Mouse (Mus musculus): ENCODE measurements around the gene Coro7. TPM values are rescaled to one million over a fixed set of nuclear protein-coding genes. Genes with fewer than 3 reads are reported as not detected.
A peak's percentile ranks its signal among the peaks of the same experiment; 100 is the strongest.
"Not testable (repeated sequence)": the region's sequence is repeated elsewhere in the genome, so short reads cannot be mapped to it uniquely, and the experiment has no call there.

Coro7 gene
- polyA plus RNA-seq, 1 experiment from 2014 or later: 12.2 TPM

- no peak overlapping the region for H3K27ac ChIP-seq (replicated peaks; ENCODE audit: low read depth, low read length)
- no peak overlapping the region for H3K4me3 ChIP-seq (ENCODE audit: low read depth, low read length)
- no peak overlapping the region for H3K9ac ChIP-seq (replicated peaks; ENCODE audit: low read length)
- H3K4me2 ChIP-seq (ENCODE audit: low read depth, low read length): no peak overlapping the region
- DNase-seq (ENCODE audit: low spot score): no peak
- 96% methylated on average over 3 of the region's 3 CpGs for WGBS
- peaks cover 16% of the 10 kb centered on the region for H3K36me3 ChIP-seq (replicated peaks; ENCODE audit: control insufficient read depth, insufficient read depth, low read depth, low read length)
- H3K9me3 ChIP-seq (replicated peaks; ENCODE audit: control insufficient read depth, low read length): no peaks in the 10 kb centered on the region
- no peaks in the 10 kb centered on the region for H3K4me1 ChIP-seq (ENCODE audit: control insufficient read depth, insufficient read depth, low read length)
- H3K27me3 ChIP-seq (ENCODE audit: control insufficient read depth, insufficient read depth, low read length): no peaks in the 10 kb centered on the region
- ATAC-seq (replicated peaks; ENCODE audit: insufficient number of reproducible peaks, low FRiP score, low TSS enrichment, low read depth): no peak
Observed at GRCm38 (mm10) chr16:4701211-4701610, 21.6 kb upstream of the Coro7 start.

GRCm38 (mm10) chr16:4689371-4689770 lies 9.8 kb upstream of the Coro7 start:
- peaks cover 11% of the 10 kb centered on the region for H3K36me3 ChIP-seq (replicated peaks; ENCODE audit: control insufficient read depth, insufficient read depth, low read depth, low read length)
- H3K4me3 ChIP-seq (ENCODE audit: low read depth, low read length); DNase-seq (ENCODE audit: low spot score); H3K9ac ChIP-seq (replicated peaks; ENCODE audit: low read length); H3K9me3 ChIP-seq (replicated peaks; ENCODE audit: control insufficient read depth, low read length); H3K4me2 ChIP-seq (ENCODE audit: low read depth, low read length); H3K4me1 ChIP-seq (ENCODE audit: control insufficient read depth, insufficient read depth, low read length); ATAC-seq (replicated peaks; ENCODE audit: insufficient number of reproducible peaks, low FRiP score, low TSS enrichment, low read depth); H3K27me3 ChIP-seq (ENCODE audit: control insufficient read depth, insufficient read depth, low read length); H3K27ac ChIP-seq (replicated peaks; ENCODE audit: low read depth, low read length): not testable (repeated sequence)
- 93% methylated on average over 4 of the region's 4 CpGs for whole genome bisulfite sequencing

DNA sequence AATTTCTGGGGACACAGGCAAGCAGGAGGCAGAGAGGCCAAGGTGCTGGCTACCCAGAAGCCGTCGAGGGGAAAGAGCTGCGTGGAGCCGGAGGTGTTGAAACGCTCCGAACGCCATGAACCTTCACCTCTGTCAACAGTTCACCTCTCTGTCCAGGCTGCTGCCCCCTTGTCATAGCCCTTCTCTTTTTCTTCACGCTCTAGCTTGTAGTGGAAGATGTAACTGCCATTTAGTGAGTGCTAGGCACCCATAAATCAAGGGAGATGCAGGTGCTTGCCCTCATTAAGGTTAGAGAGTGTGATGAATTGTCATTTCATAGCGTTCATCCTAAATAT lies 4.8 kb upstream of the Coro7 start:
- H3K9ac ChIP-seq (replicated peaks; ENCODE audit: low read length): peak overlapping the region; percentile 86
- ATAC-seq (replicated peaks; ENCODE audit: insufficient number of reproducible peaks, low FRiP score, low TSS enrichment, low read depth) (no peak), DNase-seq (ENCODE audit: low spot score) (no peak)
- no peaks in the 10 kb centered on the region for H3K9me3 ChIP-seq (replicated peaks; ENCODE audit: control insufficient read depth, low read length)
- H3K27ac ChIP-seq (replicated peaks; ENCODE audit: low read depth, low read length): no peak overlapping the region; the same call in 1 of the 2 replicates
- peak overlapping the region; percentile 82 for H3K4me2 ChIP-seq (ENCODE audit: low read depth, low read length)
- peaks cover 5% of the 10 kb centered on the region for H3K36me3 ChIP-seq (replicated peaks; ENCODE audit: control insufficient read depth, insufficient read depth, low read depth, low read length)
- H3K4me3 ChIP-seq (ENCODE audit: low read depth, low read length): peak overlapping the region; percentile 93
- WGBS: 1% methylated on average over 9 of the region's 9 CpGs
- no peaks in the 10 kb centered on the region for H3K27me3 ChIP-seq (ENCODE audit: control insufficient read depth, insufficient read depth, low read length)
- H3K4me1 ChIP-seq (ENCODE audit: control insufficient read depth, insufficient read depth, low read length): no peaks in the 10 kb centered on the region; the same call in 1 of the 2 replicates

GRCm38 (mm10) chr16:4683581-4684456 lies 4.2 kb upstream of the Coro7 start:
- ATAC-seq (replicated peaks; ENCODE audit: insufficient number of reproducible peaks, low FRiP score, low TSS enrichment, low read depth): peak; percentile 86
- Histone ChIP-seq H3K27ac (replicated peaks; ENCODE audit: low read depth, low read length) (peak overlapping the region; percentile 35; the same call in 1 of the 2 replicates), H3K9me3 (replicated peaks; ENCODE audit: control insufficient read depth, low read length) (no peaks in the 10 kb centered on the region), H3K4me2 (ENCODE audit: low read depth, low read length) (peak overlapping the region; percentile 82), H3K9ac (replicated peaks; ENCODE audit: low read length) (peak overlapping the region; percentile 86), H3K4me3 (ENCODE audit: low read depth, low read length) (peak overlapping the region; percentile 93), H3K4me1 (ENCODE audit: control insufficient read depth, insufficient read depth, low read length) (no peaks in the 10 kb centered on the region; the same call in 1 of the 2 replicates), H3K27me3 (ENCODE audit: control insufficient read depth, insufficient read depth, low read length) (no peaks in the 10 kb centered on the region), H3K36me3 (replicated peaks; ENCODE audit: control insufficient read depth, insufficient read depth, low read depth, low read length) (no peaks in the 10 kb centered on the region; the same call in 1 of the 2 replicates)
- under 1% methylated on average over 54 of the region's 54 CpGs for WGBS
- DNase-seq (ENCODE audit: low spot score): peak; percentile 96

GRCm38 (mm10) chr16:4683193-4683580 lies 3.6 kb upstream of the Coro7 start:
- Histone ChIP-seq H3K36me3 (replicated peaks; ENCODE audit: control insufficient read depth, insufficient read depth, low read depth, low read length) (no peaks in the 10 kb centered on the region; the same call in 1 of the 2 replicates), H3K27me3 (ENCODE audit: control insufficient read depth, insufficient read depth, low read length) (no peaks in the 10 kb centered on the region), H3K4me2 (ENCODE audit: low read depth, low read length) (peak overlapping the region; percentile 82), H3K4me3 (ENCODE audit: low read depth, low read length) (peak overlapping the region; percentile 93), H3K9ac (replicated peaks; ENCODE audit: low read length) (peak overlapping the region; percentile 86), H3K4me1 (ENCODE audit: control insufficient read depth, insufficient read depth, low read length) (no peaks in the 10 kb centered on the region; the same call in 1 of the 2 replicates), H3K27ac (replicated peaks; ENCODE audit: low read depth, low read length) (peak overlapping the region; percentile 35; the same call in 1 of the 2 replicates), H3K9me3 (replicated peaks; ENCODE audit: control insufficient read depth, low read length) (no peaks in the 10 kb centered on the region)
- DNase-seq (ENCODE audit: low spot score): no peak
- 34% methylated on average over 9 of the region's 9 CpGs for WGBS
- ATAC-seq (replicated peaks; ENCODE audit: insufficient number of reproducible peaks, low FRiP score, low TSS enrichment, low read depth): no peak; the same call in 1 of the 2 replicates

DNA sequence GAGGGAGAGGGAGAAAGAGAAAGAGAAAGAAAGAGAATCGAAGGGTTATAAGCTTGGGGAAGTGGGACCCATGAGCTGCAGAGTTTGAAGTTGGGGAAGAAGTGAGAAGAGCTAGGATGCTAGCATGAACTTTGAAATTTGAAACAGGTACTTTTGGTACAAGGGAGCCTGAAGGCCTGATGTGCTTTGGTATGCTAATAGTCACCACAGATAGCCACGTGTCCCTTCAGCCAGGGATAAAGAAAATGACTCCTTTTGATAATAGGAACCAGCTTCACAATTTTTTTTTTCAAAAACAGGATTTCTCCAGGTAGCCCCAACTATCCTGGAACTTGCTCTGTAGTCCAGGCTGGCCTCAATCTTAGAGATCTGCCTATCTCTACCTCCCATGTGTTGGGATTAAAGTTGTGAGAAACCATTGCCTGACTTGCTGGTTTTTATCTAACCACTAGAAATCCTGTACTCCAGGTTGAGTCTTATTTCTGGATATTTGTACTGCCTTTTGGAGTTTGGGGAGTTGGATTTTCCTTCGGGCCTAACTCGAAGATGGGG lies 3.1 kb upstream of the Coro7 start:
- Histone ChIP-seq H3K36me3 (replicated peaks; ENCODE audit: control insufficient read depth, insufficient read depth, low read depth, low read length) (no peaks in the 10 kb centered on the region; the same call in 1 of the 2 replicates), H3K27me3 (ENCODE audit: control insufficient read depth, insufficient read depth, low read length) (no peaks in the 10 kb centered on the region), H3K4me1 (ENCODE audit: control insufficient read depth, insufficient read depth, low read length) (no peaks in the 10 kb centered on the region; the same call in none of the 2 replicates), H3K4me2 (ENCODE audit: low read depth, low read length) (no peak overlapping the region; the same call in 1 of the 2 replicates), H3K4me3 (ENCODE audit: low read depth, low read length) (no peak overlapping the region), H3K9me3 (replicated peaks; ENCODE audit: control insufficient read depth, low read length) (no peaks in the 10 kb centered on the region), H3K9ac (replicated peaks; ENCODE audit: low read length) (peak overlapping the region; percentile 86; the same call in 1 of the 2 replicates), H3K27ac (replicated peaks; ENCODE audit: low read depth, low read length) (no peak overlapping the region)
- 78% methylated on average over 4 of the region's 4 CpGs for WGBS
- no peak for DNase-seq (ENCODE audit: low spot score)
- no peak for ATAC-seq (replicated peaks; ENCODE audit: insufficient number of reproducible peaks, low FRiP score, low TSS enrichment, low read depth)

DNA sequence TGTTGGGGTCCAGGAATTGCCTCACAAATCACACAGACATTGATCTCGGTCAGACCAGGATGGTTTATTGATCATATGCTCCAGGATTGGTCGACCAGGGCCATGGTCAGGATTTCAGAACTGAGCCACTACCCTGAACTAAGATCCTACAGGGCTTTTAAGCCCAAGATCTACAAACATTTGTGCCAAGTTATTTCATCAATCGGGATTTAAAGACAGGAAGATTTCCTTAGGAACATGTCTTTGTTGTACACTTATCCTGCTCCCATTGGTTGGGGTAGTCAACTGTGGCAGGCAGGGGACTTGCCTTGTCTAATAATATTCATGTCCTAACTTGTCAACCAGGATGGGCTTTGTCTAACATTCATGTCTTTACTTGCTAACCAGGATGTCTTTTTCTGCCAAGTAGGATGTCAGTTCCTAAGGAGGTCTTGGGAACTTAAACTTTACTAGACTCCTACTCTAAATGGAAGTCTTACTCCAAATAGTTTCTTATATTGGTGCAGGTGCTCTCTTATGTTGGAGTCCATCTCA lies 1.4 kb upstream of the Coro7 start:
- H3K27me3 ChIP-seq (ENCODE audit: control insufficient read depth, insufficient read depth, low read length); H3K36me3 ChIP-seq (replicated peaks; ENCODE audit: control insufficient read depth, insufficient read depth, low read depth, low read length); H3K9ac ChIP-seq (replicated peaks; ENCODE audit: low read length); H3K4me3 ChIP-seq (ENCODE audit: low read depth, low read length); DNase-seq (ENCODE audit: low spot score); ATAC-seq (replicated peaks; ENCODE audit: insufficient number of reproducible peaks, low FRiP score, low TSS enrichment, low read depth); H3K4me2 ChIP-seq (ENCODE audit: low read depth, low read length); H3K9me3 ChIP-seq (replicated peaks; ENCODE audit: control insufficient read depth, low read length); H3K27ac ChIP-seq (replicated peaks; ENCODE audit: low read depth, low read length); H3K4me1 ChIP-seq (ENCODE audit: control insufficient read depth, insufficient read depth, low read length): not testable (repeated sequence)
- 79% methylated on average over 3 of the region's 3 CpGs for WGBS

- Histone ChIP-seq H3K4me1 (ENCODE audit: control insufficient read depth, insufficient read depth, low read length) (no peaks in the 10 kb centered on the region; the same call in none of the 2 replicates), H3K36me3 (replicated peaks; ENCODE audit: control insufficient read depth, insufficient read depth, low read depth, low read length) (no peaks in the 10 kb centered on the region), H3K9me3 (replicated peaks; ENCODE audit: control insufficient read depth, low read length) (no peaks in the 10 kb centered on the region), H3K4me2 (ENCODE audit: low read depth, low read length) (no peak overlapping the region), H3K27ac (replicated peaks; ENCODE audit: low read depth, low read length) (no peak overlapping the region), H3K27me3 (ENCODE audit: control insufficient read depth, insufficient read depth, low read length) (no peaks in the 10 kb centered on the region), H3K4me3 (ENCODE audit: low read depth, low read length) (no peak overlapping the region), H3K9ac (replicated peaks; ENCODE audit: low read length) (no peak overlapping the region)
- WGBS: 84% methylated on average over 5 of the region's 5 CpGs
- no peak for DNase-seq (ENCODE audit: low spot score)
- ATAC-seq (replicated peaks; ENCODE audit: insufficient number of reproducible peaks, low FRiP score, low TSS enrichment, low read depth): no peak
Observed at GRCm38 (mm10) chr16:4678080-4678479, 1.5 kb downstream of the Coro7 start.

All from embryonic facial prominence, embryonic 11.5 days (tissue).